Mouse (Mus musculus): ENCODE data around the gene Ppp1r15a.

- no peak for TF ChIP-seq POLR2A (IDR thresholded peaks at IDR 0.05; ENCODE audit: low read depth, low read length)
- no peak for TF ChIP-seq CTCF (IDR thresholded peaks at IDR 0.05; ENCODE audit: extremely low read depth, insufficient read depth, insufficient read length, insufficient replicate concordance)
Measured at GRCm38 (mm10) chr7:45492951-45493350, 33.1 kb downstream of the Ppp1r15a start.
